Mouse (Mus musculus): ENCODE measurements at regions not wholly inside any gene's neighbourhood (a gene's known extent, or its start where the extent isn't known, plus 50 kb on each side); places are given as distances from the start of the nearest gene placed in this dataset.

DNA sequence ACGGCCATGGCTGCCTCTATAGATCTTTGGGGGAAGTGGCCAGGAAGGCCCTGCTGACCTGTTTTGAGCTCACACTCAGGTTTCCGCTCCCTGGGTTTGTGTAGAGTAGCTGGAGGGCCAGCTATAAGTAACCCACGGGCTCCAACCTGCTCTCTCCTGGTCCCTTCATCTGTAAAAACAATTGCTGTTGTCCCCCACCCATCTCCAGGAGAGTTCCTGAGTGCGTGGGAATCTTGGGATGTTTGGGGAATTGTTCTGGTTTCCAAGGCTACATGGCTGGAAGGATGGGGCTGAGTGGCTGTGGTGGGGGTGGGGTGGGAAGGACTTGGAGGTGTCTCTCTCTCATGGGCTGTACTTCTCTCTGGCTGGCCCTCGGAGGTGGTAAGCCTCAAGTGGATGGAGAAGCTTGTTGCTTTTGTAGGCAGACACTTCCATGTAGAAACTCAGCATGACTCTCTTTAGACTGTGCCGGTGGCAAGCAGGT, 86.0 kb downstream of the Ackr3 start:
- TF ChIP-seq CTCF (IDR thresholded peaks at IDR 0.05; ENCODE audit: extremely low read depth, insufficient read length, insufficient replicate concordance, low read depth, low read length) (no peak), POLR2A (IDR thresholded peaks at IDR 0.05; ENCODE audit: low read depth, low read length) (no peak)
- Histone ChIP-seq H3K4me3 (ENCODE audit: low read depth, low read length) (no peak overlapping the region), H3K27me3 (ENCODE audit: control insufficient read depth, insufficient read depth, low read length) (no peaks in the 10 kb centered on the region), H3K4me1 (ENCODE audit: control insufficient read depth, insufficient read depth, insufficient read length, low read length) (peaks cover 2% of the 10 kb centered on the region), H3K27ac (ENCODE audit: insufficient read depth, low read depth, low read length) (no peak overlapping the region), H3K36me3 (ENCODE audit: control insufficient read depth, insufficient read depth, low read length) (no peaks in the 10 kb centered on the region)
- 45% methylated on average over 6 of the region's 6 CpGs for WGBS

DNA sequence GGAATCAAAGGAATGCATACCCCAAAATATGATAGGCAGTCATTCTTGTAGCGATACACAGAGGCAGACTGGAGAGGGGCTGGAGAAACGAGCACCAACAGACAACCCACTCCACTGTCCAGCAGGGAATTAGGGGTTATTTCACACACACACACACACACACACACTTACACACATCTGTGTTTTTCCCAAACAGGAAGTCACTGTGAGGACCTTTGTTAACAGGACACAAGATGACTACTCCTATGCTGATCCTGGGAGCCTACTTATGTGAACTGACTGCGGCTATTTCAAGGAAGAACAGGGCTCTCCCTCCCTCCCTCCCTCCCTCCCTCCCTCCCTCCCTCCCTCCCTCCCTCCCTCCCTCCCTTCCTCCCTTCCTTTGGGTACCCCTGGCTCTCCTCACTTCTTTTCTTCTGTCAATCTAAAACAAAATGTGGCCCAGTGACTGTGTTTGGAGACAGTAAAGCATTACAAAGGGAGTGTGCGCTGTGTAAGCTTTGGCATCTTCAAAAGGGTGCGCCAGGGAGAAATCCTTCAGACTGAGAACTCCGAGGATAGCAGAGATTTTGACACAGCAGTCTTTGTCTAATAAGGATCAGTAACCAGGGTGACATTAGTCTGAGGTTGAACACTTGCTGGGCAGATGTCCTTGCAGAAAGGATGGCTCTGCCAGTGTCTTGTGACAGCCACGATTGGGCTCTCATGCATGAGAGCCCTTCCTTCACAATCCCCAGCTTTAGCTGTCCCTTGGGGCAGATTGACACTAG, 86.8 kb downstream of the Ackr3 start:
- no peaks in the 10 kb centered on the region for H3K27me3 ChIP-seq (ENCODE audit: control insufficient read depth, insufficient read depth, low read length)
- WGBS: 73% methylated on average over 7 of the region's 7 CpGs
- TF ChIP-seq CTCF (IDR thresholded peaks at IDR 0.05; ENCODE audit: extremely low read depth, insufficient read length, insufficient replicate concordance, low read depth, low read length): no peak
- no peak for TF ChIP-seq POLR2A (IDR thresholded peaks at IDR 0.05; ENCODE audit: low read depth, low read length)
- H3K4me1 ChIP-seq (ENCODE audit: control insufficient read depth, insufficient read depth, insufficient read length, low read length): peaks cover 2% of the 10 kb centered on the region
- no peaks in the 10 kb centered on the region for H3K36me3 ChIP-seq (ENCODE audit: control insufficient read depth, insufficient read depth, low read length)
- H3K4me3 ChIP-seq (ENCODE audit: low read depth, low read length): no peak overlapping the region
- no peak overlapping the region for H3K27ac ChIP-seq (ENCODE audit: insufficient read depth, low read depth, low read length)

DNA sequence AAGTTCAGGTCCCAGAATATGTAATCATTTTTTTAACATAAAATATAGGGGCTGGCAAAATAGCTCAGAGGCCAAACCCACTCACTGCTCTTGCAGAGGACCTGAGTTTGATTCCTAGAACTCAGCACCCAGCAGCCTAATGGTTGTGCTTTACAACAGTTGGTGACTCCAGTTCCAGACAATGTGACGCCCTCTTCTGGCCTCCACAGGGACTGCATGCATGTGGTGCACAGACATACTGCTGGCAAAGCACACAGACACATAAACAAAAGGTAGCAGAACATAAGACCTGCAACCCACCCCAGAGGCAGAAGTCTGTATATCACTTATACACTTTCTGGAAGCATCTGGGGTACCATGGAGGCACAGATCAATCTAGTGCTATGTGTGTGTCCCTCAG, 87.5 kb downstream of the Ackr3 start:
- peaks cover 2% of the 10 kb centered on the region for H3K4me1 ChIP-seq (ENCODE audit: control insufficient read depth, insufficient read depth, insufficient read length, low read length)
- WGBS: 66% methylated on average over 1 of the region's 1 CpGs
- H3K27me3 ChIP-seq (ENCODE audit: control insufficient read depth, insufficient read depth, low read length): no peaks in the 10 kb centered on the region
- no peak for TF ChIP-seq CTCF (IDR thresholded peaks at IDR 0.05; ENCODE audit: extremely low read depth, insufficient read length, insufficient replicate concordance, low read depth, low read length)
- no peak for TF ChIP-seq POLR2A (IDR thresholded peaks at IDR 0.05; ENCODE audit: low read depth, low read length)
- H3K36me3 ChIP-seq (ENCODE audit: control insufficient read depth, insufficient read depth, low read length): no peaks in the 10 kb centered on the region
- no peak overlapping the region for H3K4me3 ChIP-seq (ENCODE audit: low read depth, low read length)
- H3K27ac ChIP-seq (ENCODE audit: insufficient read depth, low read depth, low read length): no peak overlapping the region

DNA sequence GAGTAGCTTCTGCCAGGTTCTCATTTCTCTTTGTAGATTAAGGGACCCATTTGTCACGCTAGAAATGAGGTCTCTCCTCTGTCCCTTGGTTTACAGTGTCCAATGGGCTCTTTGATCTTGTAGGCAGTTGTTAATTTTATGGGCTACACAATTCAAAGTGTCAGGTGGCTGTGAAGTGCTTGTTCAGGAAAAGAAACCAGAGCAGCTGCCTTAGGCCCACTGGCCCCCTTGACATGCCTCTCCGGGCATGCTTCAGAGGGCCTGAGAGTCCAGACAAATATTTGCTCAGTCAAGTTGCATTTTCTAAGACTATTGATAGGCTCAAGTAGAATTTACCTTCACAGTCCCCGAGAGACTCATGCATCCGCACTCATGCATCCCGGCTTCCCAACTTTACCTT, 94.0 kb downstream of the Ackr3 start:
- no peak overlapping the region for H3K4me3 ChIP-seq (ENCODE audit: low read depth, low read length)
- no peak for TF ChIP-seq CTCF (IDR thresholded peaks at IDR 0.05; ENCODE audit: extremely low read depth, insufficient read length, insufficient replicate concordance, low read depth, low read length)
- H3K36me3 ChIP-seq (ENCODE audit: control insufficient read depth, insufficient read depth, low read length): no peaks in the 10 kb centered on the region
- WGBS: 40% methylated on average over 5 of the region's 5 CpGs
- no peaks in the 10 kb centered on the region for H3K4me1 ChIP-seq (ENCODE audit: control insufficient read depth, insufficient read depth, insufficient read length, low read length)
- no peaks in the 10 kb centered on the region for H3K27me3 ChIP-seq (ENCODE audit: control insufficient read depth, insufficient read depth, low read length)
- H3K27ac ChIP-seq (ENCODE audit: insufficient read depth, low read depth, low read length): no peak overlapping the region

DNA sequence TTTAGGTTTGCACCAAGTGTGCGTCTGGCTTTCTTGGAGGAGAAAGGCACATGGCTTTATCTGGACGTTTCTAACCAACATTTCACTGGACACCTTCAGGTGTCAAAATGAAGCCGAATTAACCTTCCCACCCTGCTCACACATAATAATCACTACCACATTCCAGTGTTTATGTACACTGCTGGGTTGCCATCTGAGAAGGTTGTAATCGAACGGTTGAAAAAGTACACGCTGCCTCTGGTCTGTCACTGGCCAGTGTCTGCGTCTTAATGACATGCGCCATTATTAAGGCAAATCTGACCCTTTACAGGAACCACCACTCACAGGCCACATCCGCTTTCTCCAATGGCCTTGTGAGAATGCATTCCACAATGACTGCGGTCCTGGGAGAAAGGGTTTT, 96.4 kb downstream of the Ackr3 start:
- H3K4me1 ChIP-seq (ENCODE audit: control insufficient read depth, insufficient read depth, insufficient read length, low read length): no peaks in the 10 kb centered on the region
- TF ChIP-seq CTCF (IDR thresholded peaks at IDR 0.05; ENCODE audit: extremely low read depth, insufficient read length, insufficient replicate concordance, low read depth, low read length): no peak
- TF ChIP-seq POLR2A (IDR thresholded peaks at IDR 0.05; ENCODE audit: low read depth, low read length): no peak
- no peaks in the 10 kb centered on the region for H3K27me3 ChIP-seq (ENCODE audit: control insufficient read depth, insufficient read depth, low read length)
- no peaks in the 10 kb centered on the region for H3K36me3 ChIP-seq (ENCODE audit: control insufficient read depth, insufficient read depth, low read length)
- no peak overlapping the region for H3K4me3 ChIP-seq (ENCODE audit: low read depth, low read length)
- H3K27ac ChIP-seq (ENCODE audit: insufficient read depth, low read depth, low read length): no peak overlapping the region
- WGBS: 76% methylated on average over 10 of the region's 10 CpGs

DNA sequence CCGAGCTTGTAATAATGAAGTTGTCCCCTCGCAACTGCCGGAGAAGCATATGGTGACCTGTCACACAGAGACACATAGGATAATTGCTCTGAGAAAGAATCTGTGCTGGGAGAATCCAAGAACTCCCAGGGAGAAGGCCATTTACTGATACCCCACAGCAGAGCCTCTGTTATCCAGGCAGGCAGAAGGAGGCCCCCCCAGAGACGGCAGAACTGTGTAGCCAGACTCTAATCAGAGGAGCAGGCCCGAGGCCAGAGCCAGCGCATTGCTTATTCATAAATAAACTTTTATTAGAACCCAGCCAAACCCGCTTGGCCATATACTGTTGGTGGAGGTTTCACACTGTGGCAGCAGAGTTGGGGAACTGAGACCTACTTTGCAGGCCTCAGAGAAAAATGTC, 100.6 kb downstream of the Ackr3 start:
- H3K4me3 ChIP-seq (ENCODE audit: low read depth, low read length): no peak overlapping the region
- no peaks in the 10 kb centered on the region for H3K27me3 ChIP-seq (ENCODE audit: control insufficient read depth, insufficient read depth, low read length)
- no peaks in the 10 kb centered on the region for H3K36me3 ChIP-seq (ENCODE audit: control insufficient read depth, insufficient read depth, low read length)
- H3K4me1 ChIP-seq (ENCODE audit: control insufficient read depth, insufficient read depth, insufficient read length, low read length): no peaks in the 10 kb centered on the region
- no peak overlapping the region for H3K27ac ChIP-seq (ENCODE audit: insufficient read depth, low read depth, low read length)
- 76% methylated on average over 7 of the region's 7 CpGs for WGBS
- TF ChIP-seq POLR2A (IDR thresholded peaks at IDR 0.05; ENCODE audit: low read depth, low read length) (no peak), CTCF (IDR thresholded peaks at IDR 0.05; ENCODE audit: extremely low read depth, insufficient read length, insufficient replicate concordance, low read depth, low read length) (no peak)

DNA sequence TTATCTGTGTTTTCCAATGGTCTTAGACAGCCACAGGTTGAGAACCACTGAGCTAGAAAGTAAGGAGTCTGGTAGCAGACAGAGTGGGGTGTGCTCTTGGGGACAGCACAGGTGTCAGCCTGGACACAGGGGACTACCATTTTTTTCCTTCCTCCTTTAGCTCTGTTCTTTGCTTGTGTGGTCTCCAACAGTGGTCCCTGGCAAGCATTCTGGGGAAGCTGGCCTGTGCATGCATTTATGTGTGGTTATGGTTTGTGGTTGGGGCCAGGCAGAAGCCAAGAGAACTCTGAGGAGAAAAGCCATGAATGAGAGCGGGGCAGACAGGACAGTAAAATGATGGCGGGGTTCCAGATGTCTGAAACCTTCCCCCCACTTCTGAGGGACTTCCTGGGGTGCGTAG, 107.2 kb downstream of the Ackr3 start:
- WGBS: 43% methylated on average over 3 of the region's 3 CpGs
- no peaks in the 10 kb centered on the region for H3K36me3 ChIP-seq (ENCODE audit: control insufficient read depth, insufficient read depth, low read length)
- no peak for TF ChIP-seq CTCF (IDR thresholded peaks at IDR 0.05; ENCODE audit: extremely low read depth, insufficient read length, insufficient replicate concordance, low read depth, low read length)
- TF ChIP-seq POLR2A (IDR thresholded peaks at IDR 0.05; ENCODE audit: low read depth, low read length): no peak
- no peak overlapping the region for H3K27ac ChIP-seq (ENCODE audit: insufficient read depth, low read depth, low read length)
- H3K4me3 ChIP-seq (ENCODE audit: low read depth, low read length): no peak overlapping the region
- no peaks in the 10 kb centered on the region for H3K27me3 ChIP-seq (ENCODE audit: control insufficient read depth, insufficient read depth, low read length)
- no peaks in the 10 kb centered on the region for H3K4me1 ChIP-seq (ENCODE audit: control insufficient read depth, insufficient read depth, insufficient read length, low read length)

Measured in small intestine, adult 2 months (tissue).